Mouse (Mus musculus) ES-Bruce4 (cell line): ENCODE data around the gene Rln1.

Source experiments
- CTCF ChIP-seq: IDR thresholded peaks from one replicate; pipeline ENCODE4 v1.8.1; 2011; ENCODE audit warnings: low read depth, low read length
- EP300 ChIP-seq: IDR thresholded peaks from 2 replicates; pipeline ENCODE4 v1.6.1; 2011; ENCODE audit warnings: low read depth, low read length; ENCODE audit not compliant: insufficient read depth

DNA sequence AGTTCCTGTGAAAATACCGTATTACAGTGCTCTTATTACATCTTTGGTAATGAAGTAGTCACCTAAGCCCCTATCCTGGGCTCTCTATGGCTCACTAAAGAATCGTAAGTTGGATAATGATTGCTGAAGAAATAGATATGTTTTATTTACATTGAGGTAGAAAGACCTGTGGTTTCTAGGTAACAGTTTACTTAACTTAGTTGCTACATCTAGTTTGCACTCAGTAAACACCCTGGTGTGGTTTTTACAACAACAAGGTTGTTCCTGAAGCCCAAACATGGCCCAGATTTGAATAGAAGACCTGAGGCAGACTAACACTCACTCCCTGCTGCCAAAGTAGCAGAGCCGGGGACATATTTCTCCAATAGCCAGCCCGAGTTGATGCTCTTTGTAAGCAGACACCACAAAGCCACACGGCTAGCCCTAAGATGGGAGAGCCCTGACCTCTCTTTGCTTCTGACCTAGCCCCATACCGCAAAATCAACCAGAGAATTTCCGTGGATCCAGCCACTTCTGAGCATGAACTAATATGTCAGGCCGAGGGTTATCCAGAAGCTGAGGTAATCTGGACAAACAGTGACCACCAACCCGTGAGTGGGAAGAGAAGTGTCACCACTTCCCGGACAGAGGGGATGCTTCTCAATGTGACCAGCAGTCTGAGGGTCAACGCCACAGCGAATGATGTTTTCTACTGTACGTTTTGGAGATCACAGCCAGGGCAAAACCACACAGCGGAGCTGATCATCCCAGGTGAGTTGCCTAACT, 45.6 kb upstream of the Rln1 start:
- TF ChIP-seq EP300 (no peak), CTCF (no peak)
